Mouse (Mus musculus) C2C12 (cell line): Measurements from ENCODE around the gene Cubn.

Experiments
- CTCF ChIP-seq: IDR thresholded peaks from one replicate; pipeline ENCODE4 v1.5.1; 2011; ENCODE audit not compliant: control insufficient read depth, insufficient read depth, insufficient read length
- MAX ChIP-seq: IDR thresholded peaks from one replicate; pipeline ENCODE4 v1.6.1; 2011; ENCODE audit warnings: mild to moderate bottlenecking, control low read depth
- MYOD1 ChIP-seq: IDR thresholded peaks from one replicate; pipeline ENCODE4 v1.6.1; 2011; ENCODE audit warnings: low read depth; ENCODE audit not compliant: control insufficient read depth, insufficient read length

DNA sequence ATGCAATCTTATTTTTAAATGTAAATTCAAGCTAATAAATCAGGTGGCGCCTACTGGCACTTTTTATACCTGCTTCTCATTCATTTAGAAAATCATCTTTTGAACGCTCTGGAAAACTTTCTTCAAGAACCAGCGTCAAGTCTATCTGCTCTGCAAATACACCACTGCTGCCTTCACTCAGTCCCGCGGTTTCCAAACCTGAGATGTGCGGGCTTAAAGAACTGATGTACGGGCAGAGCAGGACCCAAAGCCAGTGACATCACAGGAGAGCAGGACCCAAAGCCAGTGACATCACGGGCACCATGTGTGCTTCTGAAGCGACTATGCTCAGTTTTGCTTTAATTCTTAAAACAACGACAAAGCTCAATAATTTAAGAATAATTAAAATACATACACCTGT, 256.8 kb downstream of the Cubn start:
- TF ChIP-seq MAX = no peak
- no peak for TF ChIP-seq MYOD1
- TF ChIP-seq CTCF = no peak
